Mouse (Mus musculus) liver, adult 2 months (tissue): ENCODE data around the gene Zfp36l1. TPM values are rescaled to one million over a fixed set of nuclear protein-coding genes. Genes with fewer than 3 reads are reported as not detected.

Experiments used
- DNase-seq: peaks from one replicate; pipeline ENCODE4 v3.0.0-alpha.2; 2011; ENCODE audit warnings: low read depth, low spot score; ENCODE audit errors: extremely low read depth
- H3K27ac ChIP-seq: fragments of 200-500 bp; replicated peaks from 2 replicates; pipeline ENCODE4 v1.5.1; 2012; ENCODE audit warnings: low read depth, mild to moderate bottlenecking, control low read depth, inconsistent platforms, low read length; ENCODE audit not compliant: insufficient read depth
- H3K27me3 ChIP-seq: fragments of 200-500 bp; 2 replicates; pipeline ENCODE4 v1.6.1; 2012; ENCODE audit warnings: mild to moderate bottlenecking, moderate library complexity, low read length, inconsistent platforms; ENCODE audit not compliant: control insufficient read depth, insufficient read depth
- H3K36me3 ChIP-seq: fragments of 200-500 bp; 2 replicates; pipeline ENCODE4 v1.6.1; 2012; ENCODE audit warnings: low read length, inconsistent platforms; ENCODE audit not compliant: control insufficient read depth, insufficient read depth
- H3K4me1 ChIP-seq: fragments of 200-500 bp; 2 replicates; pipeline ENCODE4 v1.6.1; 2011; ENCODE audit warnings: low read length; ENCODE audit not compliant: control insufficient read depth, insufficient read depth
- H3K4me3 ChIP-seq: fragments of 200-500 bp; 2 replicates; pipeline ENCODE4 v1.5.1; 2011; ENCODE audit warnings: low read depth, mild to moderate bottlenecking, control low read depth, low read length, moderate library complexity; ENCODE audit not compliant: insufficient read depth
- H3K79me2 ChIP-seq: fragments of 200-500 bp; 2 replicates; pipeline ENCODE4 v1.6.1; 2012; ENCODE audit warnings: inconsistent platforms, mild to moderate bottlenecking, low read length, moderate library complexity; ENCODE audit not compliant: control insufficient read depth, insufficient read depth
- H3K9ac ChIP-seq: fragments of 200-500 bp; 2 replicates; pipeline ENCODE4 v1.6.1; 2012; ENCODE audit warnings: low read depth, mild to moderate bottlenecking, control low read depth, inconsistent platforms, low read length
- CTCF ChIP-seq: fragments of 200-500 bp; IDR thresholded peaks from 2 replicates; pipeline ENCODE4 v1.5.1; 2011; ENCODE audit warnings: low read depth, low read length, control low read depth
- POLR2A ChIP-seq: fragments of 200-500 bp; IDR thresholded peaks from 2 replicates; pipeline ENCODE4 v1.6.1; 2011; ENCODE audit warnings: low read length, control low read depth; ENCODE audit not compliant: insufficient read depth; ENCODE audit errors: extremely low read depth
- WGBS: fragments of 180-500 bp; shearing (Covaris S2); methylation state at CpG from one replicate; pipeline ENCODE4 v1.1.7; 2018; 5-methylcytosine and 5-hydroxymethylcytosine counted together
- polyA plus RNA-seq: library from polyadenylated mRNA; depleted of rRNA; stranded (reverse); fragments of >200 nt; gene quantifications from 2 replicates; pipeline ENCODE4 v1.2.3, GENCODE M21; 2012
- total RNA-seq: library from RNA; depleted of rRNA; stranded (reverse); fragments of >200 nt; gene quantifications from 2 replicates; pipeline ENCODE4 v1.2.3, GENCODE M21; 2014

Gene Zfp36l1
- total and polyA plus RNA-seq, 2 experiments: 15.4 to 125 TPM

- WGBS: 83% methylated on average over 1 of the region's 1 CpGs
- Histone ChIP-seq H3K27ac (peak overlapping the region; percentile 18; the same call in 1 of the 2 replicates), H3K27me3 (no peaks in the 10 kb centered on the region), H3K9ac (no peak overlapping the region), H3K4me1 (peaks cover 30% of the 10 kb centered on the region), H3K36me3 (peaks cover 3% of the 10 kb centered on the region; the same call in 1 of the 2 replicates), H3K79me2 (peaks cover 24% of the 10 kb centered on the region; the same call in 1 of the 2 replicates), H3K4me3 (no peak overlapping the region)
- TF ChIP-seq POLR2A (no peak), CTCF (no peak)
- DNase-seq: peak; percentile 27
Observed at GRCm38 (mm10) chr12:80118588-80118987, 5.8 kb upstream of the Zfp36l1 start.

GRCm38 (mm10) chr12:80116206-80117112 lies 3.6 kb upstream of the Zfp36l1 start:
- Histone ChIP-seq H3K27me3 (no peaks in the 10 kb centered on the region), H3K79me2 (peaks cover 26% of the 10 kb centered on the region; the same call in 1 of the 2 replicates), H3K4me3 (peak overlapping the region; percentile 80), H3K27ac (peak overlapping the region; percentile 98), H3K4me1 (peaks cover 15% of the 10 kb centered on the region), H3K36me3 (peaks cover 3% of the 10 kb centered on the region; the same call in 1 of the 2 replicates), H3K9ac (peak overlapping the region; percentile 96)
- peak; percentile 73 for DNase-seq
- no peak for TF ChIP-seq POLR2A
- TF ChIP-seq CTCF: no peak
- WGBS: 16% methylated on average over 18 of the region's 18 CpGs

GRCm38 (mm10) chr12:80115863-80116194 lies 3.0 kb upstream of the Zfp36l1 start:
- peak; percentile 51 for DNase-seq
- Histone ChIP-seq H3K79me2 (peaks cover 30% of the 10 kb centered on the region; the same call in 1 of the 2 replicates), H3K4me1 (peaks cover 13% of the 10 kb centered on the region), H3K9ac (peak overlapping the region; percentile 96), H3K4me3 (peak overlapping the region; percentile 80), H3K27ac (peak overlapping the region; percentile 98), H3K27me3 (no peaks in the 10 kb centered on the region), H3K36me3 (peaks cover 3% of the 10 kb centered on the region; the same call in 1 of the 2 replicates)
- WGBS: under 1% methylated on average over 30 of the region's 30 CpGs
- TF ChIP-seq POLR2A (peak; percentile 88), CTCF (no peak)

GRCm38 (mm10) chr12:80115142-80115862 lies 2.5 kb upstream of the Zfp36l1 start:
- DNase-seq: peak; percentile 78
- peaks cover 6% of the 10 kb centered on the region for H3K36me3 ChIP-seq
- no peaks in the 10 kb centered on the region for H3K27me3 ChIP-seq
- peak overlapping the region; percentile 96 for H3K9ac ChIP-seq
- H3K27ac ChIP-seq: peak overlapping the region; percentile 98
- peak overlapping the region; percentile 80 for H3K4me3 ChIP-seq
- TF ChIP-seq CTCF: no peak
- no peak for TF ChIP-seq POLR2A
- under 1% methylated on average over 71 of the region's 71 CpGs for WGBS
- peaks cover 32% of the 10 kb centered on the region for H3K79me2 ChIP-seq
- H3K4me1 ChIP-seq: peaks cover 14% of the 10 kb centered on the region

GRCm38 (mm10) chr12:80114892-80115141 lies 2.0 kb upstream of the Zfp36l1 start:
- Histone ChIP-seq H3K4me3 (peak overlapping the region; percentile 80), H3K36me3 (peaks cover 10% of the 10 kb centered on the region), H3K4me1 (peaks cover 17% of the 10 kb centered on the region), H3K27me3 (no peaks in the 10 kb centered on the region), H3K9ac (peak overlapping the region; percentile 96), H3K79me2 (peaks cover 36% of the 10 kb centered on the region), H3K27ac (peak overlapping the region; percentile 98)
- under 1% methylated on average over 8 of the region's 8 CpGs for WGBS
- TF ChIP-seq CTCF (no peak), POLR2A (no peak)
- DNase-seq: no peak
